Mouse (Mus musculus) heart, adult 8-10 months (tissue): Measurements from ENCODE around the gene Srp68. TPM values are rescaled to one million over a fixed set of nuclear protein-coding genes. Genes with fewer than 3 reads are reported as not detected.

Experiments
- DNase-seq: peaks from one replicate; pipeline ENCODE4 v3.0.0; 2022; ENCODE audit warnings: low spot score
- total RNA-seq, 4 experiments: library from RNA; stranded (reverse); gene quantifications; 2 replicates each; pipeline ENCODE4 v1.2.4; 2022

Srp68 gene
- total RNA-seq, 4 experiments from 2014 or later = 61.3 to 72.1 (median 66.2) TPM

- no peak for DNase-seq
Measured at GRCm38 (mm10) chr11:116247502-116248222, 26.4 kb downstream of the Srp68 start.

- no peak for DNase-seq
Measured at GRCm38 (mm10) chr11:116245616-116246015, 28.4 kb downstream of the Srp68 start.

GRCm38 (mm10) chr11:116244580-116244979 is 29.4 kb downstream of the Srp68 start:
- DNase-seq = no peak

GRCm38 (mm10) chr11:116241744-116242235 is 32.2 kb downstream of the Srp68 start:
- DNase-seq = no peak

- DNase-seq = no peak
Measured at GRCm38 (mm10) chr11:116239797-116240196, 34.2 kb downstream of the Srp68 start.

GRCm38 (mm10) chr11:116237742-116238395 is 36.1 kb downstream of the Srp68 start, which contains the start of gene Evpl:
Gene Evpl, minus strand, starts transcription at chr11:116238077.
- no peak for DNase-seq

GRCm38 (mm10) chr11:116234901-116235300 is 39.1 kb downstream of the Srp68 start:
- DNase-seq = no peak

GRCm38 (mm10) chr11:116232427-116232826 is 41.6 kb downstream of the Srp68 start:
- DNase-seq = no peak

- no peak for DNase-seq
Measured at GRCm38 (mm10) chr11:116228699-116229098, 45.3 kb downstream of the Srp68 start.

- peak; percentile 76 for DNase-seq
Measured at GRCm38 (mm10) chr11:116226414-116226813, 47.6 kb downstream of the Srp68 start.

GRCm38 (mm10) chr11:116222740-116223059 is 51.3 kb downstream of the Srp68 start:
- DNase-seq = no peak

- DNase-seq = no peak
Measured at GRCm38 (mm10) chr11:116221931-116222739, 51.9 kb downstream of the Srp68 start.

GRCm38 (mm10) chr11:116219885-116220284 is 54.1 kb downstream of the Srp68 start:
- peak; percentile 62 for DNase-seq

GRCm38 (mm10) chr11:116218737-116219400 is 55.1 kb downstream of the Srp68 start:
- peak; percentile 87 for DNase-seq

- peak; percentile 72 for DNase-seq
Measured at GRCm38 (mm10) chr11:116218263-116218662, 55.8 kb downstream of the Srp68 start.

GRCm38 (mm10) chr11:116216549-116216948 is 57.5 kb downstream of the Srp68 start:
- no peak for DNase-seq

- no peak for DNase-seq
Measured at GRCm38 (mm10) chr11:116215991-116216390, 58.0 kb downstream of the Srp68 start.

GRCm38 (mm10) chr11:116215181-116215580 is 58.8 kb downstream of the Srp68 start:
- DNase-seq = no peak

GRCm38 (mm10) chr11:116213877-116214510 is 60.0 kb downstream of the Srp68 start:
- DNase-seq = no peak

- DNase-seq = no peak
Measured at GRCm38 (mm10) chr11:116212847-116213246, 61.2 kb downstream of the Srp68 start.

GRCm38 (mm10) chr11:116210696-116211095 is 63.3 kb downstream of the Srp68 start:
- no peak for DNase-seq
